Mouse (Mus musculus) cerebellum, adult 9-10 months (tissue): ENCODE measurements around the gene Tmem210.

Source experiments
- DNase-seq: peaks from one replicate; pipeline ENCODE4 v3.0.0; 2022

The Tmem210 gene

GRCm38 (mm10) chr2:25265897-25266656, 21.9 kb upstream of the Tmem210 start:
- DNase-seq, result peak; percentile 99

GRCm38 (mm10) chr2:25266720-25267119, 21.2 kb upstream of the Tmem210 start:
- peak; percentile 86 for DNase-seq

GRCm38 (mm10) chr2:25267241-25267640, 20.7 kb upstream of the Tmem210 start:
- DNase-seq, result peak; percentile 69

- peak; percentile 68 for DNase-seq
Measured at GRCm38 (mm10) chr2:25267746-25268309, 20.1 kb upstream of the Tmem210 start.

- peak; percentile 97 for DNase-seq
Measured at GRCm38 (mm10) chr2:25271827-25272511, 16.0 kb upstream of the Tmem210 start, which contains the start of the genes Ssna1 and Anapc2. Ssna1 (minus strand) TSS chr2:25272438. Anapc2 (plus strand) TSS chr2:25272478.

- no peak for DNase-seq
Measured at GRCm38 (mm10) chr2:25272515-25272914, 15.4 kb upstream of the Tmem210 start.

- DNase-seq, result no peak
Measured at GRCm38 (mm10) chr2:25273010-25273409, 14.9 kb upstream of the Tmem210 start.

- peak; percentile 93 for DNase-seq
Measured at GRCm38 (mm10) chr2:25278928-25279882, 8.7 kb upstream of the Tmem210 start.

- no peak for DNase-seq
Measured at GRCm38 (mm10) chr2:25285551-25285950, 2.4 kb upstream of the Tmem210 start.

GRCm38 (mm10) chr2:25286314-25286713, 1.6 kb upstream of the Tmem210 start:
- DNase-seq, result no peak

GRCm38 (mm10) chr2:25286837-25287636, 908 bp upstream of the Tmem210 start:
- peak; percentile 71 for DNase-seq

- DNase-seq, result peak; percentile 61
Measured at GRCm38 (mm10) chr2:25288734-25289345, 895 bp downstream of the Tmem210 start.

- DNase-seq, result peak; percentile 88
Measured at GRCm38 (mm10) chr2:25289651-25290050, 1.7 kb downstream of the Tmem210 start, which contains the start of gene Lrrc26. Lrrc26 (plus strand) TSS chr2:25289915.

- peak; percentile 80 for DNase-seq
Measured at GRCm38 (mm10) chr2:25290101-25290815, 2.3 kb downstream of the Tmem210 start.

GRCm38 (mm10) chr2:25290816-25291130, 2.8 kb downstream of the Tmem210 start:
- DNase-seq, result peak; percentile 80

- DNase-seq, result peak; percentile 66
Measured at GRCm38 (mm10) chr2:25291184-25292053, 3.5 kb downstream of the Tmem210 start.

- peak; percentile 55 for DNase-seq
Measured at GRCm38 (mm10) chr2:25292054-25292544, 4.2 kb downstream of the Tmem210 start.

GRCm38 (mm10) chr2:25292856-25293255, 4.9 kb downstream of the Tmem210 start:
- peak; percentile 84 for DNase-seq

- DNase-seq, result peak; percentile 62
Measured at GRCm38 (mm10) chr2:25293706-25294105, 5.8 kb downstream of the Tmem210 start.
